Mouse (Mus musculus) G1E (cell line): ENCODE results near the gene Pagr1b. TPM values are rescaled to one million over a fixed set of nuclear protein-coding genes. Genes with fewer than 3 reads are reported as not detected.
A peak's percentile ranks its signal among the peaks of the same experiment; 100 is the strongest.

Source experiments
- ATAC-seq: 2 replicates; pipeline ENCODE4 v1.8.0; 2016; ENCODE audit warnings: mild to moderate bottlenecking; ENCODE audit not compliant: insufficient number of reproducible peaks, poor library complexity, low FRiP score, severe bottlenecking; ENCODE audit errors: extremely low read depth
- DNase-seq: peaks from one replicate; pipeline ENCODE4 v3.0.0; 2012; ENCODE audit warnings: low spot score
- H3K27me3 ChIP-seq: 2 replicates; pipeline ENCODE4 v1.6.1; 2012; ENCODE audit warnings: mild to moderate bottlenecking, low read length, inconsistent platforms; ENCODE audit not compliant: insufficient read depth
- H3K36me3 ChIP-seq: replicated peaks from 2 replicates; pipeline ENCODE3; 2012; ENCODE audit warnings: mild to moderate bottlenecking, inconsistent platforms
- H3K4me1 ChIP-seq: 2 replicates; pipeline ENCODE4 v1.6.1; 2012; ENCODE audit warnings: low read depth, low read length, inconsistent platforms, mixed read lengths; ENCODE audit not compliant: insufficient read depth
- H3K4me3 ChIP-seq: 2 replicates; pipeline ENCODE4 v1.5.1; 2012; ENCODE audit warnings: low read depth, mild to moderate bottlenecking, inconsistent platforms, low read length, moderate library complexity, mixed read lengths
- H3K9me3 ChIP-seq: replicated peaks from 2 replicates; pipeline ENCODE4 v1.6.1; 2012; ENCODE audit warnings: inconsistent platforms
- CTCF ChIP-seq: IDR thresholded peaks from 2 replicates; pipeline ENCODE4 v1.5.1; 2012; ENCODE audit warnings: low read depth, low read length, inconsistent platforms, mixed read lengths
- GATA1 ChIP-seq: IDR thresholded peaks from 2 replicates; pipeline ENCODE4 v1.6.1; 2012; ENCODE audit warnings: borderline replicate concordance, low read length, inconsistent platforms, mixed read lengths
- GATA2 ChIP-seq: IDR thresholded peaks from 2 replicates; pipeline ENCODE4 v1.6.1; 2012; ENCODE audit warnings: low read depth, low read length, inconsistent platforms, borderline replicate concordance
- POLR2AphosphoS5 ChIP-seq: IDR thresholded peaks from 2 replicates; pipeline ENCODE4 v1.6.1; 2012; ENCODE audit warnings: low read depth, low read length, inconsistent platforms; ENCODE audit not compliant: insufficient replicate concordance
- TAL1 ChIP-seq: conservative IDR thresholded peaks from 2 replicates; pipeline ENCODE4 v1.6.1; 2012; ENCODE audit warnings: low read depth, low read length, inconsistent platforms, mixed read lengths
- polyA plus RNA-seq: library from polyadenylated mRNA; stranded (reverse); fragments of >175 nt; gene quantifications from 2 replicates; pipeline ENCODE4 v1.2.3, GENCODE M21; 2012
- total RNA-seq, 2 experiments: library from RNA; stranded (forward) in 1 of 2; stranded (reverse) in 1 of 2; fragments of 200-1000 nt in 1 of 2; fragments of >200 nt in 1 of 2; fragmentation: Nextera tagmentation in 1 of 2; gene quantifications; 2 replicates each; pipeline ENCODE4 v1.2.3; 2014 to 2017

The Pagr1b gene
- total and polyA plus RNA-seq, 3 experiments = 4.6 TPM; not detected in 2

- ATAC-seq = peak; percentile 64
- peak; percentile 98 for DNase-seq
- Histone ChIP-seq H3K36me3 (peaks cover 82% of the 10 kb centered on the region), H3K9me3 (no peaks in the 10 kb centered on the region), H3K4me3 (peak within 1 kb of the TSS; percentile 77), H3K4me1 (peaks cover 74% of the 10 kb centered on the region), H3K27me3 (no peaks in the 10 kb centered on the region)
- TF ChIP-seq POLR2AphosphoS5 = 0 out of 2 replicates have a peak, but pooled peaks have one; percentile 51
- no peak for TF ChIP-seq GATA1
Observed at GRCm38 (mm10) chr7:127026984-127027726, 10.9 kb upstream of the Pagr1b start, which contains the start of gene Maz. Gene Maz, minus strand, starts transcription at chr7:127027037.

- Histone ChIP-seq H3K9me3 (no peaks in the 10 kb centered on the region), H3K36me3 (peaks cover 82% of the 10 kb centered on the region), H3K4me3 (peak overlapping the region; percentile 77), H3K27me3 (no peaks in the 10 kb centered on the region), H3K4me1 (peaks cover 74% of the 10 kb centered on the region)
- no peak for DNase-seq
- no peak for ATAC-seq
- TF ChIP-seq POLR2AphosphoS5 = no peak
- TF ChIP-seq CTCF = no peak
- TF ChIP-seq TAL1 = no peak
- TF ChIP-seq GATA2 = no peak
- no peak for TF ChIP-seq GATA1
Observed at GRCm38 (mm10) chr7:127026616-127026983, 10.3 kb upstream of the Pagr1b start.

- H3K4me3 ChIP-seq = peak overlapping the region; percentile 77
- no peak for TF ChIP-seq POLR2AphosphoS5
- TF ChIP-seq GATA1 = no peak
- no peak for TF ChIP-seq GATA2
- no peak for TF ChIP-seq TAL1
- TF ChIP-seq CTCF = no peak
- DNase-seq (peak; percentile 80), ATAC-seq (no peak)
- H3K36me3 ChIP-seq = peaks cover 82% of the 10 kb centered on the region
- H3K27me3 ChIP-seq = no peaks in the 10 kb centered on the region
- H3K4me1 ChIP-seq = peaks cover 74% of the 10 kb centered on the region
- H3K9me3 ChIP-seq = no peaks in the 10 kb centered on the region
Observed at GRCm38 (mm10) chr7:127026161-127026600, 9.9 kb upstream of the Pagr1b start.

GRCm38 (mm10) chr7:127025556-127026160 is 9.4 kb upstream of the Pagr1b start:
- H3K36me3 ChIP-seq = peaks cover 77% of the 10 kb centered on the region
- H3K27me3 ChIP-seq = no peaks in the 10 kb centered on the region
- H3K4me1 ChIP-seq = peaks cover 74% of the 10 kb centered on the region
- ATAC-seq (no peak), DNase-seq (peak; percentile 48)
- TF ChIP-seq CTCF = no peak
- no peak for TF ChIP-seq POLR2AphosphoS5
- TF ChIP-seq TAL1 = no peak
- no peak for TF ChIP-seq GATA1
- no peak for TF ChIP-seq GATA2
- peak overlapping the region; percentile 77 for H3K4me3 ChIP-seq
- H3K9me3 ChIP-seq = no peaks in the 10 kb centered on the region

GRCm38 (mm10) chr7:127024755-127025555 is 8.7 kb upstream of the Pagr1b start:
- Histone ChIP-seq H3K27me3 (no peaks in the 10 kb centered on the region), H3K4me3 (peak overlapping the region; percentile 77), H3K36me3 (peaks cover 78% of the 10 kb centered on the region), H3K9me3 (no peaks in the 10 kb centered on the region), H3K4me1 (peaks cover 75% of the 10 kb centered on the region)
- ATAC-seq (peak; percentile 32), DNase-seq (peak; percentile 81)
- no peak for TF ChIP-seq TAL1
- TF ChIP-seq POLR2AphosphoS5 = no peak
- no peak for TF ChIP-seq GATA1
- TF ChIP-seq GATA2 = no peak
- no peak for TF ChIP-seq CTCF

- ATAC-seq (no peak), DNase-seq (no peak)
- Histone ChIP-seq H3K36me3 (peaks cover 78% of the 10 kb centered on the region), H3K4me3 (peak overlapping the region; percentile 77), H3K4me1 (peaks cover 75% of the 10 kb centered on the region), H3K9me3 (no peaks in the 10 kb centered on the region), H3K27me3 (no peaks in the 10 kb centered on the region)
- TF ChIP-seq CTCF (no peak), POLR2AphosphoS5 (no peak), GATA1 (no peak)
Observed at GRCm38 (mm10) chr7:127023896-127024690, 7.8 kb upstream of the Pagr1b start.
